Mouse (Mus musculus): ENCODE results near the gene Fuca2.

Gene Fuca2

DNA sequence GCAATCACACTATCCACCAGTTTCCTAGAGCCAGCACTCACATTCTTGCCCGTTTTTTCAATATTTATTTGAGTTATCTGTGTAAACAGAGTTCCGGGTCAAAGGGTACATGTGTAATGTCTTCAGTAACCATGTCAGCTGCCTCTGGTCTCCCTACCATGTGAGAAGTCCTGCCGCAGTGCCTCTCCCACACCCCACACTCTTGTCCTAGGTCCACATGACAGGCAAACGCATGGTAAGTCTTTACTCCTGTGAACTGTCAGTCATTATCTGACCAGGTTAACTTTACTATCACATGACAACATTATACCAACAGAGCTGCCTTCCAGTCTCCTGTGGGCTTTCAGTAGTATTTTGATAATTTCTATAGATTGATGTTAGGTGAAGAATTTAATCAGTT lies 28.8 kb downstream of the Fuca2 start:
- in situ Hi-C loops (cut with MboI; ENCODE audit: low sequenced_read_pairs) = no loop called here

DNA sequence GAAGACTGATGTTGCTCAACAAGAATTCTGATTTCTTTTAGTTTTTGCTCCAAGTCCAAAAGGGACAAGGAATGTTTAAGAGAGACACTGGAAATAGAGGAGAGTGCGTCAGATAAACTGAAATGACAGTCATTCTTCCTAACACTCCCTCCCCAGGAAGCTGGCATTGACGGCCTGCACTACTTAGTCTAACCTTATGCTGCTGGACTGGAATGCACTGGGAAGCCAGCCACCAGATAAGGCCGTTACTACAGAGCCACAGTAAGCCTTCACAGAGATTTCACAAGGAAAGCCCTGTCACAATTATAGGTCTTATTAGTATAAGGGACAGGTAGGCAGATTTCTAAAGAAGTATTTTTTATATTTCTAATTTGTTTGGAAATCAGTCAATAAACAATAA lies 35.4 kb downstream of the Fuca2 start:
- in situ Hi-C loops (cut with MboI; ENCODE audit: low sequenced_read_pairs) = no loop called here

DNA sequence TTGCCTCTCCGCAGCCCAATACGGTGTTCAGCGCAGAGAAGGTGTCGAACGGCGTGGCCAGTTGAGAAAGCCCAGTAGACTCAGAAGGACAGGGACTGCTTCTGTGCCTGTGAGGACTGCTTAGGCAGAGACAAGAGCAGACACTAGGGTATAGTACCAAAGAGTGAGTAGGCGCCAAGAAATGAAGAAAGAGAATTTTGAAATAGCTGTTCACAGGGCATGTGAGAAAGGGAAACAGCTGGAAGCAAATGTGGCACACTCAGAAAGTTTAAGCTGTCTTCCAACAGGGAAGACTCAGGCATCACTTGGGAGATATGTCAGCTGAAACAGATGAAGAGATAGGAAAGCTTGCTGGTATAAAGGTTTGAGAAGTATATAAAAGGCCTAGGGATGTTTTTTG lies 37.4 kb downstream of the Fuca2 start:
- in situ Hi-C loops (cut with MboI; ENCODE audit: low sequenced_read_pairs) = no loop called here

DNA sequence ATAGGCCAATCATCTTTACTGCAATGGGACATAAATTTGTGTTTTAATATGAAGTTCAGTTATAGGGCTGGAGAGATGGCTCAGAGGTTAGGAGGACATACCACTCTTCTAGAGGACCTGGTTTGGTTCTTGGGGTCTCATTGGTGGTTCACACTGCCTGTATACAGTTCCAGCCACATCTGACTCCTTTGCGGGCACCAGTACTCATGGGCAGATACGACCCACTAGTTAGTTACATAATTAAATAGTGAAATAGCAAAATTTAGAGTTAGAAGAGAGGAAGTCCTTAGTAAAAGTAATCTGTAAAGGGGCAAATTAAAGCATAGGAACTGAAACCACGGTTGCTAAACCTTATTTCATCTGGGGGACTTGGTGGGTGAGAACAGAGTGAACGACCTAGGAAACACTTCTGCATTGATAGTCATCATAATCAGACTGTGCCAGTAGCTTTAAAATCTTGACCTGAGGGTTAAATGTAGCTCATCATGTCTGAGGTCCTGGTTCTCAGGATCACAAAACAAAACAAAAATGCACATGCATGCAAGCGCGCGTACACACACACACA lies 40.5 kb downstream of the Fuca2 start:
- in situ Hi-C loops (cut with MboI; ENCODE audit: low sequenced_read_pairs) = no loop called here

DNA sequence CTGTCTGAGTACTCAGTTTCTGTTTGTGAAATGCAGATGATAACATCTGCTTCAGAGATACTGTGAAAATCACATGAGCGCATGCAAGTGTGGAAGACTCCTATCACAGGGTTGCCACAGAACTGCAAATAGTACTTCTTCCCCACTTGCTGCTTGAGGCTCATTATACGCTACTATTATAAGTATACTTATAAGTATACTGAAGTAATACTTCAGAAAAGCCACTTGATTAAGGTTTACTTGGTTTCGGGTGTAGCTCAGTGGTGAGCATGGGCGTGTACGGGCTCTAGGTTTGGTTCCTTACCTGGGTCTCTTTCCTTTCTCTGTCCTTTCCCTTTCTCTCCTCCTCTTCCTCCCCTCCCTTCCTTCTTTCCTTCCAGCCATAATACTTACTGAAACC lies 42.4 kb downstream of the Fuca2 start:
- in situ Hi-C loops (cut with MboI; ENCODE audit: low sequenced_read_pairs) = no loop called here

DNA sequence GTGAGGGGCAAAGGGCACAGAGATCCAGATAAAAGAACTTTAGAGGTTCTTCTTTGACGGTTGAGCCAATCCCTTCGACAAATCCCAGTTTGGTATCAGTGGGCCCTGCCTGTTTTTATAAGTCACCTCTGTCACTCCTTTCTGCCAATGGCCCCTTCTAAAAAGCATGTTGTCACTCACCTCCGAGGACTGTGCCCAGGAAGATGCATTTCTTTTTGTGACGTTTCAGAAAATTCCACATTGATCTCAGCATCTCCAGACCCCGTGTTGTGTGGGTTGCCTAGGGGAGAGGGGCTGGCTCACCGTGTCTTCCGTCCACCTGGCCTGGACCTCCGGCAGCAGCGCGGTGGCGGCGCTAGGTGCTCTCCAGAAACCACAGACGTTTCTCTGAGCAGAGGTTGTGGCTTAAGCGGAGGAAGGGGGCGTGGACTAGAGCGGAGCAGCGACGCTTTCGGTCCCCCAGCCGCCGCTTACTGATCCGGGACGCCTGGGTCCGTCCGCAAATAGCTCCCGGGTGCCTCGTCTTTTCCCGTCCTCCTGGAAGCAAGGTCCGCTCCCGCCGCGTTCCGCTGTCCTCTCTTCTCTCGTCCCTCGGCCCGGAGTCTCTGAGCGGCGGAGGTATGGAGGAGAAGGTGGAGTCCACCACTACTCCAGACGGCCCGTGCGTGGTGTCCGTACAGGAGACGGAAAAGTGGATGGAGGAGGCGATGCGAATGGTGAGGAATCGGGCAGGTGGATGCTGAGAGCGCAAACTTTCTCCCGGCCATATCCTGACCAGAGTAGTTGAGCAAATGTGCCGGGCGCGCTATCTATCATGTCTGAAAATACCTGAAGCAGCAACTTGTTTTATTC lies 53.5 kb downstream of the Fuca2 start, which contains the start of the genes Adat2 and Pex3:
Gene Adat2, plus strand, starts transcription at position 249 of the 852 bp plus-strand sequence.
Gene Pex3, minus strand, starts transcription at position 497 of the 852 bp plus-strand sequence.
- in situ Hi-C loops (cut with MboI; ENCODE audit: low sequenced_read_pairs) = loop anchor here (25.0 kb wide), 1 partner anchor 409 kb away; the partner anchor contains the start of gene Hivep2

DNA sequence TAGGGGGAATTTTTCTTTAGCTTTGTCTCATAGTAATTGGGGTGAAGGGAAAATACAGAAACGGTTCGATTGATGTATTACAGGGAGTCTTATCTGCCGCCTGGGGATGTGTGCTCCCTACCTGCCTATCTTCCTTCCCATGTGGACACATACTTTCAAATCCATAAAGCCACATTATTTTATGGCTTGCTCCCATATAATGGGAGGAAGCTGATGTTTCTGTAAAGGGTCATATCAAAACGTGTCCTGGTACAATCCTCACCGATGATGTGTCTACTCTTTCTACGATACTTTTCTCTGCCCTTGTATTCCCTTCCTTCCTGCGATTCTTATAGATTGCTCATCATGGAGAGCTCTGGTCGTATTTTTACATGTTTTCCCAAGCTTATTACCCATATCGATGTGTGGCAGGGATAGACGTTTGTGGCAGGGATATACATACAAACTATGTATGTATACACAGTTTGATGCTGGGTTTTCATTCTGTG lies 54.2 kb downstream of the Fuca2 start:
- in situ Hi-C loops (cut with MboI; ENCODE audit: low sequenced_read_pairs) = loop anchor here (25.0 kb wide), 1 partner anchor 409 kb away; the partner anchor contains the start of gene Hivep2

DNA sequence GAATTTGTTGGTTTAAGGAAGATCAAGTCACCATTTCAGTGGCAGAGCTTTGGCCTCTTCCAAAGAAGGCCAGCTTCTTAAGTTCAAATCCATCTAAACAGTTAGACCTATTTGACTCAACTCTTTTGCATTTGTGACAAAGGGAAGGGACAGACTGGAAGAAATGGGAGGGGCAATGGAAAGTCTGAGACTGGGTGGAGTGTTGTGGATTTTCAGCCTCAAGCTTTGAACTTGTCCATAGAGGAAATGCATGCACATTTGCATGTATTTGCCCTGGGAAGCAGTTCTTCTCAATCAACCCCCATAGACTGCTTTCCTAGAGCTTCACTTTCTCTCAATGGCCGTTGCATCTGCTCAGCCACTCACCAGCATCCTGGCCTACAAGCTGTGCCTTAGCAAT lies 55.0 kb downstream of the Fuca2 start:
- in situ Hi-C loops (cut with MboI; ENCODE audit: low sequenced_read_pairs) = loop anchor here (25.0 kb wide), 1 partner anchor 408 kb away; the partner anchor contains the start of gene Hivep2

DNA sequence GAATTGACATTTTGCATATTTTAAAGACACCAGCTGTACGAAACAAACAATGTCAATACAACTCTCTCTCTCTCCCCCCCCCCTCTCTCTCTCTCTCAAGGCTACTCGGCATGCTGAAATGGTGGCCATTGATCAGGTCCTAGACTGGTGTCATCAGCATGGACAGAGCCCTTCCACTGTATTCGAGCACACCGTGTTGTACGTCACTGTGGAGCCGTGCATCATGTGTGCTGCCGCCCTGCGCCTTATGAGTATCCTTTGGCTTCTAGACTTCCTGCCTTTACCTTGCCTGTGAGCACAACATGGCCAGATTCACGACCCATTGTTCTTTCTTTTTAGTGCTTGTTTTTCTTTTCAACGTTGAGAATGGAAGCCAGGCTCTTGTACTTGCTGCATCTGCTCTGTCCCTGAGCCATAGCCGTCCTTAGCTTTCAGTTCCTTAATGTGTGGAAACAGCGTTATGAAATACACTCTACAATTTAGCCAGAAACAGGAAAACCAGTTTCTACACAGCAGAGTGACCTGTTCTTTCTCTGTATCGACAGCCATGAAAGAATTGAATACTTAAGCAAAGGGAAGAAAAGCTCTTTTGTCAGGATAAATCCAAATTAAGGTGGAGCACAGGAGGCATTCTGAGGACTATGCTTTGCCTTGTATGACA lies 60.8 kb downstream of the Fuca2 start:
- in situ Hi-C loops (cut with MboI; ENCODE audit: low sequenced_read_pairs) = loop anchor here (25.0 kb wide), 1 partner anchor 402 kb away; the partner anchor contains the start of gene Hivep2

DNA sequence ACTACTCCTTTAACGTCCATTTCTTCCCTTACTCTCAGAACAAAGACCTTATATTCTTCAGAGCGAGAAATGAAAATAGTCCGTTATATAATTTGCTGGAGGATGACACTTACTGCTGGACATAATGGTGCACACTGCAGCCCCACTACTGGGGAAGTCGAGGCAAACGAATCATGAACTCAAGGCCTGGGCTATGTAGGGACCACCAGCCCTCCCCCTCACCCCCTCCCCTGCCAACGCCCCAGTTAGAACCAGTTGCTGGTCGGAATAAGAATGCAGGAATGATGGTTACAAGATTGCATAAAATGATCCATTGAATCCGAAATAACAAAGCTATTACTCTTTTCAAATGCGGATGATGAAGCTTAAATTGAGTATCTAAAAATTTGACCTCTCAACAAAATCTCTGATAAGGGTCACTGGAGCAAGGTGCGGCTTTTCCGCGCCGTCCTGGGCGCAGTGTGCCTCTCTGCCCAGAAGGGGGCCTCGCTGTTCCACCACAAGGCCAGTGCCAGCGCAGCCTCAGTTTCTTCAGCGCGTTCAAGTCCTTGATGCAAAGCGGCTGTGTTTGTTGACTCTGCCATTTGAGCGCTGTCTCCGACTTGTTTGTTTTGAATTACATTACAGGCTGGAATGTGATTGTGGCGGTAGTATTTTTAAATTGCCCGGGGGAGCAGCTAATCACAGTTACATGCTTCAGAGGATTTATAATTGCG lies 65.2 kb downstream of the Fuca2 start:
- in situ Hi-C loops (cut with MboI; ENCODE audit: low sequenced_read_pairs) = loop anchor here (25.0 kb wide), 1 partner anchor 398 kb away; the partner anchor contains the start of gene Hivep2

DNA sequence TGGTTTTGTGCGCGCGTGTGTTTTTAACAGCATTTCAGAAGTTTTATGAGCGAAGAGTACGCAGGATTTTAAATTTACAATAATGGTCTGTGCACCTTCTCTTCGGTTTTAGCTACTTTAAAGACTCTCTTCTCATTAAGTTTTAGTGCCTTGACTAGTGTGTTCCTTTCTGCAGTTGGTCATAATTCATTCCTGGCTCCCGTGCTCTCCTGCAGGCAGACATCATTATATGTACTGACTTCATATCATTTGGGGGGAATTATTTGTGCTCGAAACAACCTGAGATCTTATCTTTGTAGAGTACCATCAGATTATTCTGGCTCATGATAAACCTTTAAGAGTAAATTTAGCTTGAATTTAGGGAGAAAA lies 65.7 kb downstream of the Fuca2 start:
- in situ Hi-C loops (cut with MboI; ENCODE audit: low sequenced_read_pairs) = loop anchor here (25.0 kb wide), 1 partner anchor 397 kb away; the partner anchor contains the start of gene Hivep2

DNA sequence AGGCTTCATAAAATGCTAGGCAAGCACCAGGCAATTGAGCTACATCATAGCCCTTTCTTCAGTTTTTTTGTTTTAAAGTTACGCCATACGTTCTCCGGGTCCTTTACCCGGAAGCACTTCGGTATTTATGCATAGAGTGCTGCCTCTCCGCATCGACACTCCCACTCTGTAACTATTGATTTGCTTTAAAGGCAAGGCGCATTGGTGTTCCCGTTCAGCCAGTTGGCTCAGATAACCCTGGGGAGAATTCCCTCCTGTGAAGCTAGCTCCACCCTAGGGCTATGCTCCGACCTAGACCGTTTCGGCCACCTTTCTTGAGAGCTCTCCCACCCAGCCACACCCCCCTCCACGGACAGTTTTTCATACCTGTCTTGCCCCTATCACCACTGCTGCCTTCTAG lies 67.1 kb downstream of the Fuca2 start:
- in situ Hi-C loops (cut with MboI; ENCODE audit: low sequenced_read_pairs) = loop anchor here (25.0 kb wide), 1 partner anchor 396 kb away; the partner anchor contains the start of gene Hivep2
